Mouse (Mus musculus): Measurements from ENCODE around the gene Olfr873. TPM values are rescaled to one million over a fixed set of nuclear protein-coding genes. Genes with fewer than 3 reads are reported as not detected.

The Olfr873 gene
- not detected for total RNA-seq (2023)

DNA sequence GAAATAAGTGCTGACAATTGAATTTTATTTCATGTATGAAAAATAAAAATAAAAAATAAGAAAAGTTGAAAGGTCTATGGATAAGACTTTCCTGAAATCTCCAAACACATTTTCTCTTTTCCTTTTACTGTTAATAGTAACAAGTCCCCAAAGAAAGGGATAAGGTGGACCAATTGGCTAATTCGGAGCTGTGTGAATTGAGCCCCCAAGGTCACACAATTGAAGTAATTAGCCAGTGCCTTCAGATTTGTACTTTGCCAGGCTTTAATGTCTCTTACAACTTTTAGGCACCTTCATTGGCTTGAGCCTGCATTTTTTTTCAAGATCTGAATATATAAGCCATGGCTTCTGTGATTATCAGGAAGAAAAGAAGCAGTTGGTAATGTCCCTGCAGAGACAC lies at the start of gene Olfr873:
Olfr873 (plus strand) TSS at position 301 of the 400 bp plus-strand sequence.

DNA sequence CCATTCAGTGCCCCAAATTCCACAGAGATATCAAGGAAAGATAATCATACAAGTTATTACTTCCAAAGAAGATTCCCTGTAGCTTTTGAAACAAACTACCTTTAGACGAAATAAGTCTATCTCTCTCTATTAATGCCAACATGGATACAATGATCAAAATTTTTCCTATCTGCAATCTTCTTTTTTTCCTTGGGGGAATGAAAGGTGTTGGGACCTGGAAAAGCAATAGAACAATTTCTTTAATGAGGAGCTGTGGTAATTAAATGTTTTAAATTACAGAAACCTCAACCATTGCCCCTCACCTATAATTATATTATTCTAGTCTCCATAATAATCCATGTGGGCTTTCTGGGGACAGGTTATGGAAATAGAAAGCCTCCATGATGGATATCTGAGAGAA lies 16.3 kb upstream of the Olfr873 start, which contains the start of gene Olfr39:
Olfr39 (plus strand) TSS at position 301 of the 400 bp plus-strand sequence.

GRCm38 (mm10) chr9:20335994-20336393 lies 37.7 kb downstream of the Olfr873 start, which contains the start of gene Olfr18:
Gene Olfr18, minus strand, starts transcription at chr9:20336094.

Other genes with a start within 250 kb of the Olfr873 start
- not detected for gene Olfr867, start 241.0 kb upstream of the Olfr873 start, total RNA-seq (2023)
- gene Olfr868, start 199.9 kb upstream of the Olfr873 start, total RNA-seq (2023) = not detected
- gene Olfr869, start 169.5 kb upstream of the Olfr873 start, total RNA-seq (2023) = not detected
- gene Olfr870, start 124.5 kb upstream of the Olfr873 start, total RNA-seq (2023) = not detected
- not detected for gene Olfr871, start 86.3 kb upstream of the Olfr873 start, total RNA-seq (2023)
- gene Olfr872, start 61.4 kb upstream of the Olfr873 start, total RNA-seq (2023) = not detected
- not detected for gene Olfr39, start 16.2 kb upstream of the Olfr873 start, total RNA-seq (2023)
- gene Olfr18, start 37.6 kb downstream of the Olfr873 start, total RNA-seq (2023) = not detected
- gene Zfp560, start 86.6 kb downstream of the Olfr873 start, total RNA-seq (2023) = 11.6 TPM
- 42.2 TPM for gene Zfp26, start 161.6 kb downstream of the Olfr873 start, total RNA-seq (2023)
- gene Zfp426, start 194.2 kb downstream of the Olfr873 start, total RNA-seq (2023) = 22.1 TPM
- 31.1 TPM for gene Zfp266, start 222.9 kb downstream of the Olfr873 start, total RNA-seq (2023)